Mouse (Mus musculus) lung, postnatal 14 days (tissue): Measurements from ENCODE around the gene 1700012B07Rik.

Experiments
- DNase-seq: peaks from one replicate; pipeline ENCODE4 v3.0.0; 2021

The 1700012B07Rik gene

DNA sequence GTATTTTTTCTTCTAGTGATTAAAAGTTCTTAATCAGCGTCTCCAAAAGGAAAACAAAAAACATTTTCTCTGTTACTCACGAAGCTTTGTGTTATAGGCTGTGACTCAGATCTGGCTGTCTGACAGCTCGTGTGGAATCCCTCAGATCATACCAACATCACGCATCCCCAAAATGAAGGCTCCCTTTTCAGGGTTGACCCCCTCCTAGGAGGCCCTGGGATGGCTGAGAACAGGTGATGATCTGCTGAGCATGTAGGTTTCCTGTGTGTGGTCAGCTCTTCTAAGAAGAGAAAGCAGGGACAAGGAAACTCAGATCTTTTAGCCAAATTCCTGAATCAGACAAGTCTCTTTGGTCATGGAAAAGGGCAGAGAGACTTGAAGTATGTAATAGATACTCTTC, 82.6 kb downstream of the 1700012B07Rik start:
- DNase-seq = no peak

DNA sequence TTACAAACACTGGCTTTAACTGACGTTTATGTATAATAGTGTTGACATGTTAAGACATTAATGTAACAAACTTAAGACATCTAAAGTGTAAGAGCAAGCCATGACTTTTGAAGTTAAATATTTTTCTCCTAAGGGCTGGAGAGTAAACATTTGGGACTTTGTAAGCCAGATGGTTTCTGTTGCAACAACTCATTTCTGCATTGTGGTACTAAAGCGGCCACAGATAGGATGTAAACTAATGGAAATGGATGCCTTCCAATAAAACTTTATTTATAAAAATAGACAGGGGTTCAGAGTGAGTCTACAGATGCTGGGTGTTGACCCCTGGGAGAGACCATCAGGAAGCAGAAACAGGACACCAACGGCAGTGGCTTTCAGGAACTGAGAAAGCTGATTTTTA, 89.9 kb downstream of the 1700012B07Rik start:
- DNase-seq = no peak
